Mouse (Mus musculus) hindbrain, postnatal 0 days (tissue): Measurements from ENCODE around the gene Oxld1. TPM values are rescaled to one million over a fixed set of nuclear protein-coding genes. Genes with fewer than 3 reads are reported as not detected.

Experiments
- ATAC-seq: fragments of 200-750 bp; cut with Nextera tagmentation; 2 replicates; pipeline ENCODE4 v1.8.0; 2017; ENCODE audit warnings: mild to moderate bottlenecking, moderate TSS enrichment, moderate library complexity
- DNase-seq: peaks from one replicate; pipeline ENCODE4 v3.0.0-alpha.2; 2015; ENCODE audit warnings: low spot score
- H3K27ac ChIP-seq: fragments of 300-500 bp; sonication (generic); 2 replicates; pipeline ENCODE4 v1.5.1; 2014; ENCODE audit warnings: mild to moderate bottlenecking
- H3K27me3 ChIP-seq: fragments of 300-500 bp; sonication (generic); 2 replicates; pipeline ENCODE4 v1.6.1; 2014; ENCODE audit warnings: low read length, mixed read lengths; ENCODE audit not compliant: insufficient read depth
- H3K36me3 ChIP-seq: fragments of 300-500 bp; sonication (generic); 2 replicates; pipeline ENCODE4 v1.6.1; 2014; ENCODE audit warnings: low read length, mixed read lengths; ENCODE audit not compliant: insufficient read depth
- H3K4me1 ChIP-seq: fragments of 300-500 bp; sonication (generic); 2 replicates; pipeline ENCODE4 v1.6.1; 2014; ENCODE audit warnings: antibody characterized with exemption, low read length, mixed read lengths; ENCODE audit not compliant: insufficient read depth
- H3K4me2 ChIP-seq: fragments of 300-500 bp; sonication (generic); 2 replicates; pipeline ENCODE4 v1.6.1; 2014; ENCODE audit warnings: low read depth, mild to moderate bottlenecking, low read length, moderate library complexity, mixed read lengths
- H3K4me3 ChIP-seq: fragments of 300-500 bp; sonication (generic); 2 replicates; pipeline ENCODE4 v1.5.1; 2014; ENCODE audit warnings: low read length
- H3K9ac ChIP-seq: fragments of 300-500 bp; sonication (generic); replicated peaks from 2 replicates; pipeline ENCODE4 v1.6.1; 2014; ENCODE audit warnings: mild to moderate bottlenecking, low read length, moderate library complexity, mixed read lengths
- H3K9me3 ChIP-seq: fragments of 300-500 bp; sonication (generic); 2 replicates; pipeline ENCODE4 v1.6.1; 2016; ENCODE audit warnings: low read length, mixed read lengths
- CTCF ChIP-seq: IDR thresholded peaks from 2 replicates; pipeline ENCODE4 v1.5.1; 2016; ENCODE audit warnings: antibody characterized with exemption, control low read depth, low read depth
- WGBS: fragments of 180-500 bp; shearing (Covaris S2); extraction: QIAGEN DNeasy Blood & Tissue Kit; methylation state at CpG from one replicate; pipeline ENCODE4 v1.1.7; 2014; 5-methylcytosine and 5-hydroxymethylcytosine counted together
- polyA plus RNA-seq: library from polyadenylated mRNA; unstranded; fragments of >200 nt; fragmentation: Nextera tagmentation; extraction: Ambion mirVana; gene quantifications from 2 replicates; pipeline ENCODE4 v1.2.1, GENCODE M21; 2015
- total RNA-seq: library from RNA; depleted of rRNA; stranded (reverse); fragments of >200 nt; gene quantifications from 2 replicates; pipeline ENCODE4 v1.2.3, GENCODE M21; 2014

Gene Oxld1
- total and polyA plus RNA-seq, 2 experiments from 2014 or later = 11.7 to 13.3 TPM

- no peaks in the 10 kb centered on the region for H3K27me3 ChIP-seq
- no peak overlapping the region for H3K27ac ChIP-seq
- no peaks in the 10 kb centered on the region for H3K4me1 ChIP-seq
- no peak for ATAC-seq
- no peak for TF ChIP-seq CTCF
- H3K36me3 ChIP-seq = no peaks in the 10 kb centered on the region
- DNase-seq = no peak
- H3K9ac ChIP-seq = no peak overlapping the region
- no peak overlapping the region for H3K4me2 ChIP-seq
- no peak overlapping the region for H3K4me3 ChIP-seq
- no peaks in the 10 kb centered on the region for H3K9me3 ChIP-seq
- 78% methylated on average over 3 of the region's 3 CpGs for WGBS
Measured at GRCm38 (mm10) chr11:120445475-120445874, 12.4 kb downstream of the Oxld1 start.

GRCm38 (mm10) chr11:120444106-120444505, 13.8 kb downstream of the Oxld1 start:
- ATAC-seq (no peak), DNase-seq (no peak)
- no peak for TF ChIP-seq CTCF
- H3K27ac ChIP-seq = no peak overlapping the region
- no peaks in the 10 kb centered on the region for H3K4me1 ChIP-seq
- H3K4me3 ChIP-seq = no peak overlapping the region
- no peaks in the 10 kb centered on the region for H3K36me3 ChIP-seq
- no peaks in the 10 kb centered on the region for H3K27me3 ChIP-seq
- H3K9me3 ChIP-seq = no peaks in the 10 kb centered on the region
- WGBS = 75% methylated on average over 6 of the region's 6 CpGs
- H3K9ac ChIP-seq = no peak overlapping the region
- H3K4me2 ChIP-seq = no peak overlapping the region

- Histone ChIP-seq H3K27ac (no peak overlapping the region), H3K4me3 (no peak overlapping the region), H3K27me3 (no peaks in the 10 kb centered on the region), H3K9ac (no peak overlapping the region), H3K9me3 (no peaks in the 10 kb centered on the region), H3K4me1 (no peaks in the 10 kb centered on the region), H3K36me3 (no peaks in the 10 kb centered on the region), H3K4me2 (no peak overlapping the region)
- no peak for DNase-seq
- no peak for ATAC-seq
- 88% methylated on average over 3 of the region's 3 CpGs for WGBS
- TF ChIP-seq CTCF = no peak
Measured at GRCm38 (mm10) chr11:120442765-120443280, 15.0 kb downstream of the Oxld1 start.

- H3K36me3 ChIP-seq = no peaks in the 10 kb centered on the region
- H3K27ac ChIP-seq = no peak within 1 kb of the TSS
- no peak within 1 kb of the TSS for H3K4me3 ChIP-seq
- DNase-seq = no peak
- WGBS = 88% methylated on average over 3 of the region's 3 CpGs
- H3K4me1 ChIP-seq = no peaks in the 10 kb centered on the region
- no peak for ATAC-seq
- H3K9ac ChIP-seq = no peak within 1 kb of the TSS
- no peaks in the 10 kb centered on the region for H3K27me3 ChIP-seq
- H3K9me3 ChIP-seq = no peaks in the 10 kb centered on the region
- H3K4me2 ChIP-seq = no peak within 1 kb of the TSS
- TF ChIP-seq CTCF = no peak
Measured at GRCm38 (mm10) chr11:120442344-120442743, 15.5 kb downstream of the Oxld1 start, which contains the start of gene Tspan10. Gene Tspan10 (plus strand): TSS chr11:120442644.

GRCm38 (mm10) chr11:120437857-120438385, 19.9 kb downstream of the Oxld1 start:
- WGBS = 23% methylated on average over 12 of the region's 12 CpGs
- ATAC-seq = no peak
- Histone ChIP-seq H3K27me3 (no peaks in the 10 kb centered on the region), H3K4me3 (peak overlapping the region; percentile 98), H3K9ac (peak overlapping the region; percentile 96), H3K4me2 (peak overlapping the region; percentile 75), H3K36me3 (peaks cover 20% of the 10 kb centered on the region; the same call in 1 of the 2 replicates), H3K4me1 (peaks cover 10% of the 10 kb centered on the region), H3K27ac (peak overlapping the region; percentile 83; the same call in 1 of the 2 replicates), H3K9me3 (no peaks in the 10 kb centered on the region)
- no peak for TF ChIP-seq CTCF
- DNase-seq = no peak

- Histone ChIP-seq H3K36me3 (peaks cover 26% of the 10 kb centered on the region), H3K4me3 (peak within 1 kb of the TSS; percentile 98), H3K27me3 (no peaks in the 10 kb centered on the region), H3K9me3 (no peaks in the 10 kb centered on the region), H3K4me1 (peaks cover 10% of the 10 kb centered on the region), H3K4me2 (peak within 1 kb of the TSS; percentile 75), H3K9ac (peak within 1 kb of the TSS; percentile 96), H3K27ac (peak within 1 kb of the TSS; percentile 83)
- TF ChIP-seq CTCF = no peak
- DNase-seq (peak; percentile 94), ATAC-seq (peak; percentile 92)
- 1% methylated on average over 71 of the region's 77 CpGs for WGBS
Measured at GRCm38 (mm10) chr11:120437152-120437856, 20.6 kb downstream of the Oxld1 start, which contains the start of gene Nploc4. Gene Nploc4 (minus strand): TSS chr11:120437708.

GRCm38 (mm10) chr11:120426727-120427126, 31.1 kb downstream of the Oxld1 start:
- no peak overlapping the region for H3K4me2 ChIP-seq
- ATAC-seq (no peak), DNase-seq (no peak)
- no peaks in the 10 kb centered on the region for H3K27me3 ChIP-seq
- peaks cover 46% of the 10 kb centered on the region for H3K36me3 ChIP-seq
- no peak overlapping the region for H3K27ac ChIP-seq
- H3K4me3 ChIP-seq = no peak overlapping the region
- no peak for TF ChIP-seq CTCF
- H3K9me3 ChIP-seq = no peaks in the 10 kb centered on the region
- H3K4me1 ChIP-seq = no peaks in the 10 kb centered on the region
- 91% methylated on average over 3 of the region's 3 CpGs for WGBS
- no peak overlapping the region for H3K9ac ChIP-seq
